Mouse (Mus musculus) left cerebral cortex, adult 8-10 months (tissue): Measurements from ENCODE around the gene Adgrf1. TPM values are rescaled to one million over a fixed set of nuclear protein-coding genes. Genes with fewer than 3 reads are reported as not detected.

Experiments used
- DNase-seq, 2 experiments: peaks; one replicate each; pipeline ENCODE4 v3.0.0; 2022; ENCODE audit warnings: low spot score in 2 of 2
- total RNA-seq, 4 experiments: library from RNA; stranded (reverse); gene quantifications; 2 replicates each; pipeline ENCODE4 v1.2.4; 2022

The Adgrf1 gene
- total RNA-seq, 4 experiments from 2014 or later, result not detected

GRCm38 (mm10) chr17:43266636-43267035, 3.5 kb upstream of the Adgrf1 start:
- DNase-seq, result no peak

DNA sequence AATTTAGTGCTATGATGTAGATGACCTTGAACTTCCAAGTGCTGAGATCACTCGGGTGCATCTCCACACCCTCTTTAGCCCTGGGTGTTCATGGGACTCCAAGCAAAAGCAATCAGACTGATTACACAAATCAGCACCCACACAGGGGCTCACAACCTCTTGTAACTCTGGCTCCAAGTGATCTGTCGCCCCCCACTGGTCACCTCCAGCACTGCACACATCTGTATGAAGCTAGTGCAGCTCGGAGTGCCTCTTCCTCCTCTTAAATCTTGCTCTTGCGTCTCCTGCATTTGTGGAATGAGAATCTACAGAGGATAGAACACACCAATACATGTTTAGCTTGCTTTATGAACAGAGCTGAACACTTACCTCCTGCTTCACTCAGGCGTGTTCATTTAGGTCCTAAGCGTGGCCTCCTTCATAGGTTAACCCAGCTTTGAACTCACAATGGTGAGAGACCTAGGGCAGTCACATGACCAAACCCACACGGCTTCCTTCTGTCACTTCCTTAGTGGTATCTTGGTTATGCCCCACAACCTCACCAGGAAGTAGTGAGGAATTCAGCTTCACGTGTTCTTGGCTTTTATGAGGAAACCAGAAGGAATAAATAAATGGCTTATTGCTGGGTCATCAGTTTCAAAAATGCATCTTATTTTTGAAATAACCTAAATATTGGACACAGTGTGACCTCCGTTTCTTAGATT, 2.9 kb upstream of the Adgrf1 start:
- no peak for DNase-seq

DNA sequence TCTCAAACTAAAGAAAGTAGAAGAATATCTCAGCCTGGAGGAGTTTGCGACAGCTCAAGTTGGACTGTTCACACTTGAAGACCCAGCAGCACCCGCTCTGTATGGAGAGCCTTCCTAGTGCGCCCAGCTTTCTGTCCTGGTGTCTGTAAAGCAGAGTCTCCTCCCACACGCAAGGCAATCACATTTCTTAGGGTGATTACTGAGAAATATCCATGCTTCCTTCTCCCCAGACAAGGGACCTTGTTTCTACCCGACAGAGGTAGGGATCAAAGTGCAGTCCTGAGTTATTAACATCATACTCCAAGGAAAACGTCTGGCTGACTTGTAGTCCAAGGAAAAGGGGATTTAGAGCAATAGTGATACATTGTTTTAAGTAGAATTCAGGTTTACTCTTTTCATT, 6.1 kb downstream of the Adgrf1 start:
- DNase-seq, result no peak

GRCm38 (mm10) chr17:43277223-43277622, 7.1 kb downstream of the Adgrf1 start:
- DNase-seq, result no peak

- no peak for DNase-seq
These were observed 9.5 kb downstream of the Adgrf1 start for GRCm38 (mm10) chr17:43279671-43280070.

GRCm38 (mm10) chr17:43282353-43282752, 12.2 kb downstream of the Adgrf1 start:
- no peak for DNase-seq

GRCm38 (mm10) chr17:43282828-43283227, 12.7 kb downstream of the Adgrf1 start:
- no peak for DNase-seq

- no peak for DNase-seq
These were observed 29.4 kb downstream of the Adgrf1 start for GRCm38 (mm10) chr17:43299515-43299914.

- no peak for DNase-seq
These were observed 56.0 kb downstream of the Adgrf1 start for GRCm38 (mm10) chr17:43325986-43326671.

GRCm38 (mm10) chr17:43326726-43327700, 56.9 kb downstream of the Adgrf1 start:
- no peak for DNase-seq

- no peak for DNase-seq
These were observed 57.7 kb downstream of the Adgrf1 start for GRCm38 (mm10) chr17:43327810-43328209.

DNA sequence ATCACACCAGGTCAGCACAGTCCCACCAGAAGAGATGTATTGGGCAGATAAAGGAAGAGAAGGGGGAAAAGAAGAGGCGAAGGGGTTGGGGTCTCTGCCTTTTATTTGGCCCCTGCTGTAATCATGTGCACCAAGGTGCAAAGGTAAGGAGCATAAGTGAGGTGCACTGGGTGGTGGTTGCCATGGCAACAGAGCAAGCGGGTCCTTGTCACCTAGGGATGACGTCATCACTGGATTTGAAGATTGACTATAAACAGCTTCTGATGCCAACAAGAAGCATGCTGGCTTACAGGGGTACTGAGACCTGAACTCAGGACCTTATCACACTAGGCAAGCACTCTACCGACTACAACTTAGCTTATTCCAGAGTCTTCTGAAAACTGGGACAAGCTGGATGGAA, 59.1 kb downstream of the Adgrf1 start:
- no peak for DNase-seq

DNA sequence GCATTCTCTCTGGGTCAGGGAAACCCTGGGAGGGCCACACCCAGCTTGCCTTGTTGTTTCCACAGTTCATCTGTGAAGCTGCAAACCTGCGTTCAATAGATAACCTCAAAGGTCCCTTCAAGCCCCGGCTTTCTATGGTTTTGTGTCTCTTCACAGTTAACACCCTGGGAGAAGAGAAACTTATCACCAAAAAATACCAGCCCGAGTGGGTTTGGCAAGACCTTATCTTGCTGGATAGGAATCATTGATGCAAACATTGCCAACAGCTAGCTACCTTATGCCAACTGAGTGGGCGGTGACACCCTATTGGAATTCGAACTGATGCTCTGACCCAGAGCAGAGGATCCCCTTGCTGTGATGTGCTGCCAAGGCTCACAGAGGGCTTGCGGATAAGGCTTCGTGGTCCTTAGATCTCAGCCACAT, 59.6 kb downstream of the Adgrf1 start:
- DNase-seq, result no peak

GRCm38 (mm10) chr17:43332686-43333085, 62.6 kb downstream of the Adgrf1 start:
- DNase-seq, result no peak

GRCm38 (mm10) chr17:43334074-43334473, 63.9 kb downstream of the Adgrf1 start:
- no peak for DNase-seq

DNA sequence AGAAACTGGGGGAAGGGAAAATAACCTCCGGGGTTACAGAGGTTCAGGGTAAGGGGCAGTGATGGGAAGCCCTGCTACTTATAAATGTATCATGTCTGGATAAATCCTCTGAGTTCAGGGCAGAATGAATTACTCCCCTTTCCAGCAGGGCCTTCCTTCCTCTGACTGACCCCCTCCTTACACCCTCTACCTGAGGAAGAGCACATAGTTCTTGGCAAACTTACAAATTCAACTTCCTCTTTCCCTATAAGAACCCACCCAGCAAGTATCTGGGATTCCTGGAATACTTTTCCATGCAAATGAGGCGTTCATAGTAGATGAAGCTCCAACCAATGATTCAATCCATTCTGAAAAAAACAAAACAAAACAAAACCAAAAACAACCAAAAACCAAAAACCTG, 67.5 kb downstream of the Adgrf1 start:
- DNase-seq, result no peak

DNA sequence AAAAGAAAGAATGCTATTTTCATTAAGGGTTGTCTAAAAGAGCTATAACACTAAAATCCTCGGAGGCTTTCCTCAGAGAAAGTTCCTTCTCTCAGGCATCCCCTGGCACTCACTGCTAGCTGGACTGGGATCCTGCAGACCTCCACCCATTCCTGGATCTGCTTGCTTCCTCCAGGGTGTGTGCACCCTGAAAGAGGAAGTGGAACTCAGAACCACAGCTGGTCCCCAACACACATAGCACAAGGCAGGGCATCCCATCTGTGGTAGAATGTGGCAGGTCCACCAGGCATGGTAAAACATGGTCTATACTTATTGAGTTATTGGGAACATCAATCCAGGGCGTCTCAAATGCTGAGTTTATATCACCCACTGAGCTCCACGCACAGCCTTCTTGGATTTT, 68.2 kb downstream of the Adgrf1 start:
- DNase-seq, result no peak

DNA sequence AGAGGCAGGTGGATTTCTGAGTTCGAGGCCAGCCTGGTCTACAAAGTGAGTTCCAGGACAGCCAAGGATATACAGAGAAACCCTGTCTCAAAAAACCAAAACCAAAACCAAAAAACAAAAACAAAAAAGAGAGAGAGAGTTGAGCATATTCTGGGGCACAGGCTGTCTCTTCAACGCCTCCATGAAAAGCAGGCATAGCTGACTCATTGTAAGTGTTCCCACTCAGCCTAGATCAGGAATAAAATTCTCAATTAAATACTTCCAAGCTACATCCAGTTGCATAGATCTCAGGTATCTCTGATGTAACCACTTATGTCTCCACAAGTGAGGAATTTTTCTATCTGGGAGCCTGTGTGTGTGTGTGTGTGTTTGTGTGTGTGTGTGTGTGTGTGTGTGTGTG, 76.4 kb downstream of the Adgrf1 start:
- DNase-seq, result peak in 1 of 2 experiments; percentile 11

DNA sequence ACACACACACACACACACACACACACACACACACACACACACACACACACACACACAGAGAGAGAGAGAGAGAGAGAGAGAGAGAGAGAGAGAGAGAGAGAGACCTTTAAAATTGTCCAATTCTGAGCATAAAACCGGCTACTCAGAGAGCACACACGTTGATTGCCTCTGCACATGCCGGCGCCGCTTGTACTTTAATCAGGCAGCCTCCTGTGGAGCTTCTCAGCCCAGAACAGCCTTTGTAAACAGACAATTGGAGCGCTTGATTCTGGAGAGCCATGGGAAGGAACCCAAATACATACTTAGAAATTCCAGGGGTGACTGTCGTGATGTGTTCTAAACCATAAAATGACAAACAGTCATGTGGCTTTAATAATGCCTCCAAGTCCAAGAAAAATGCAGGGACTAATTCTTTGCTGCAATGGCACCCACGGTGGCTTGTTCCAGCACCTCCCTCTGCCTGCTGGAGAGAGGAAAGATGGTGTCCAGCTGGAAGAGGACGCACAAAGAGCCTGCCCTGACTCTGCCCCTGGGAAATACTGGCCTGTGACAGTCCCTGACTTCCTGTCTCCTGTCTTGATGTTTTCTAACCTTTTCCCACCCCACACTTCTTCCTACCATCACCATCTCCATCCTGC, 87.9 kb downstream of the Adgrf1 start:
- no peak for DNase-seq

DNA sequence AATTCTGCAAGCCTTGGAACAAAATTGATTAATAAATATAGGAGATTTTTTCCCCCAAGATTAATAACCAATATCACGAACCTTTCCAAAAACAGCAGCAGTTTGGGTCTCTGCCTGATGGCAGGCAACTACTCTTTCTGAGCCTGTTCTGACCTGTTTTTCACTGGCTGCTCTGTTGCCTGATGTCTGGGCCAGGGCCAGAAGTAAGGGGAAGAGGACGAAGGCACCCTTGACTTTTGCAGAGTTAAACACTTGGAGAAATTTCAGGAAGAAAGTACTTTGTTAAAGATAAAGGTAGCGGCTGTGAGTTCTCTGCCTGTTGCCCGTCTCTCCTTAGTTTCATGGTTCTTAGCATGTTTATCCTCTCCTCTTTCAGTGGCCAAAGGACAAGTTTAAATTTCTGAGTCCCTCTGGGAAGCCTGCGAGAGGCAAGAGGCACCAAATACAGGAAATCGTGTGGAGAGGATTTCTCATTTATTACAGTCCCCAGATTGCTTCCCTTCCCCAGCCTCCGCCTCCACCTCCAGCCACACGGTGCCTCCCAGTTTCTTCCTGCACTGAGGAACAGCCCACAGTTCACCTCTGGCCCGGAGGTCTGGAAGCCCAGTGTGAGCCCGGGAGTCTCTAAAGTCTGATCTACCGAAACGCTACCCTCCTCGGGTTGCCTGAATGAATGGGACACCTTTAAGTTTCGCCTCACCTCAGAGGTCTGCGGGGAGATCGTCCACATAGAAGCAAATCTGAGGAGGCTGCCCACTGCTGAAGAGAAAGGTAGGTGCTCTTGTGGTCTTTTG, 89.9 kb downstream of the Adgrf1 start, which contains the start of gene Adgrf5:
Gene Adgrf5 (plus strand): TSS at position 626 of the 794 bp plus-strand sequence.
- DNase-seq, result no peak
